Mouse (Mus musculus) lung, embryonic 15.5 days (tissue): ENCODE measurements at regions not wholly inside any gene's neighbourhood (a gene's known extent, or its start where the extent isn't known, plus 50 kb on each side); places are given as distances from the start of the nearest gene placed in this dataset.

ENCODE experiments used
- ATAC-seq: fragments of 200-750 bp; cut with Nextera tagmentation; 2 replicates; pipeline ENCODE4 v1.8.0; 2017; ENCODE audit warnings: moderate number of reproducible peaks, borderline replicate concordance; ENCODE audit not compliant: low FRiP score, low TSS enrichment; ENCODE audit errors: extremely low read depth
- H3K27ac ChIP-seq: fragments of 300-500 bp; sonication (generic); 2 replicates; pipeline ENCODE4 v1.5.1; 2015; ENCODE audit warnings: moderate library complexity, mild to moderate bottlenecking, inconsistent platforms
- H3K27me3 ChIP-seq: fragments of 300-500 bp; sonication (generic); 2 replicates; pipeline ENCODE4 v1.6.1; 2015; ENCODE audit warnings: inconsistent platforms
- H3K36me3 ChIP-seq: fragments of 300-500 bp; sonication (generic); 2 replicates; pipeline ENCODE4 v1.6.1; 2015; ENCODE audit warnings: inconsistent platforms
- H3K4me1 ChIP-seq: fragments of 300-500 bp; sonication (generic); 2 replicates; pipeline ENCODE4 v1.6.1; 2015; ENCODE audit warnings: inconsistent platforms
- H3K4me2 ChIP-seq: fragments of 300-500 bp; sonication (generic); 2 replicates; pipeline ENCODE4 v1.6.1; 2015; ENCODE audit warnings: inconsistent platforms, mild to moderate bottlenecking, moderate library complexity
- H3K4me3 ChIP-seq: fragments of 300-500 bp; sonication (generic); 2 replicates; pipeline ENCODE4 v1.5.1; 2015; ENCODE audit warnings: mild to moderate bottlenecking, inconsistent platforms
- H3K9ac ChIP-seq: fragments of 300-500 bp; sonication (generic); 2 replicates; pipeline ENCODE4 v1.6.1; 2015; ENCODE audit warnings: inconsistent platforms
- H3K9me3 ChIP-seq: fragments of 300-500 bp; sonication (generic); 2 replicates; pipeline ENCODE4 v1.6.1; 2016; ENCODE audit warnings: inconsistent platforms
- WGBS: fragments of 180-500 bp; shearing (Covaris S2); methylation state at CpG from one replicate; pipeline ENCODE4 v1.1.7; 2015; 5-methylcytosine and 5-hydroxymethylcytosine counted together

DNA sequence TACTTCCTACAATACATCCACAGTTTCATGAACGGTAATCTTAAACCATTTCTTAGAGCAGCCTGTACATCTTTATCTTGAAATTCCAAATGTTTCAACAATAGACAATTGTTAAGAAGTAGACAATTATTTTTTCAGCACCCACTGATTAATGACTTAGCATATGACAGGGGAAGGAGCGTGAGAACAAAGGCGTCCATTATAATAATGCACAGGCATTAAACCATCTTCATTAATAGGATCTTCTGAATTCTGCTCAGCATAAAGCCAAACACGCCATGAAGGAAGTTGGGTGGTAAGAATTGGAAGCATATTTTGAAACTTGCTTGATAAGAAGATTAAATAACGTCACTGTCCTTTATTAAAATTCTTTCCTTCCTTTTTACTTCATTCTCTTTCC lies 50.5 kb upstream of the Adarb2 start:
- Histone ChIP-seq H3K9ac (no peak overlapping the region), H3K36me3 (no peaks in the 10 kb centered on the region), H3K27ac (no peak overlapping the region), H3K4me2 (no peak overlapping the region), H3K4me3 (no peak overlapping the region), H3K9me3 (no peaks in the 10 kb centered on the region), H3K27me3 (no peaks in the 10 kb centered on the region), H3K4me1 (no peaks in the 10 kb centered on the region)
- 77% methylated on average over 5 of the region's 5 CpGs for WGBS
- ATAC-seq = no peak
